Mouse (Mus musculus) MEL (cell line): ENCODE measurements around the gene Senp7.

Experiments
- HCFC1 ChIP-seq: IDR thresholded peaks from 2 replicates; pipeline ENCODE4 v1.6.1; 2012; ENCODE audit warnings: low read depth, mild to moderate bottlenecking, inconsistent platforms, low read length, improper control_type of control experiment, moderate library complexity
- MAX ChIP-seq: IDR thresholded peaks from 2 replicates; pipeline ENCODE4 v1.6.1; 2011; ENCODE audit warnings: low read length, improper control_type of control experiment
- MYC ChIP-seq: IDR thresholded peaks from 2 replicates; pipeline ENCODE4 v1.6.1; 2011; ENCODE audit warnings: low read depth, mild to moderate bottlenecking, low read length, improper control_type of control experiment, moderate library complexity
- POLR2A ChIP-seq, 2 experiments: IDR thresholded peaks; 2 replicates each; pipeline ENCODE4 v1.6.1; 2011 to 2012; ENCODE audit warnings: low read length in 2 of 2, mild to moderate bottlenecking in 2 of 2, control low read depth in 1 of 2, improper control_type of control experiment in 1 of 2, low read depth in 1 of 2, moderate library complexity in 1 of 2; ENCODE audit not compliant: control insufficient read depth in 1 of 2, insufficient read depth in 1 of 2, poor library complexity in 1 of 2
- UBTF ChIP-seq: IDR thresholded peaks from 2 replicates; pipeline ENCODE4 v1.6.1; 2012; ENCODE audit warnings: low read depth, mild to moderate bottlenecking, inconsistent platforms, low read length, improper control_type of control experiment, moderate library complexity, borderline replicate concordance; ENCODE audit not compliant: insufficient read depth

DNA sequence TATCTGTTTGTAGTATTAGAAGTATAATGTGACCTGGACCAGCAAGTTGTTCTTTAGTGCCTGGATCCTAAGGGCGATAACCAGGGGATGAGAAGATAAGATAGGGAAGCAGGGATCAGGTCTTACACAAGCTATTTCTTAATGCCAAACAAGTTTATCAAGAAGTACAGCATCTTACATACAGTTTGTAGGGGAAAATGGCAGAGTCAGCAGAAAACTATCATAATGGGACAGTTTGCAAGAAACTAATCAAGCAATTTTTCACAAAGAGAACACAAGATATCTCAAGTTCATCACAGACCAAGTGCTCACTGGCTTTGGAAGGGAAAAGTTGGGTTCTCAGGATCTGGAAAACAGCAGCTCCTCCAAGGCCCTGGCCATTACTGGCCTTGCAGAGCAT, 31.3 kb downstream of the Senp7 start:
- TF ChIP-seq MAX (no peak), MYC (no peak), HCFC1 (no peak), POLR2A (IDR thresholded peaks at IDR 0.05; ENCODE audit: control insufficient read depth in 1 of 2, insufficient read depth in 1 of 2, low read depth in 1 of 2, low read length in 2 of 2, poor library complexity in 1 of 2) (no peak), UBTF (no peak)
